Mouse (Mus musculus) ovary, adult 10 weeks (tissue): ENCODE measurements around the gene Prkaa1. TPM values are rescaled to one million over a fixed set of nuclear protein-coding genes. Genes with fewer than 3 reads are reported as not detected.

ENCODE experiments used
- polyA plus RNA-seq: library from polyadenylated mRNA; stranded (reverse); fragments of 350-450 nt; fragmentation: Illumina TruSeq; extraction: RNeasy Lipid Tissue Mini Kit (QIAGEN cat#74804); gene quantifications from one replicate; pipeline ENCODE4 v1.2.3, GENCODE M21; 2014

The Prkaa1 gene
- polyA plus RNA-seq, result 101 TPM

GRCm38 (mm10) chr15:5143361-5144020 lies at the start of gene Prkaa1:
TSS of gene Prkaa1 (plus strand) at chr15:5143861.

GRCm38 (mm10) chr15:5107686-5108654 lies 35.7 kb upstream of the Prkaa1 start, which contains the start of gene Card6:
TSS of gene Card6 (minus strand) at chr15:5108539.

DNA sequence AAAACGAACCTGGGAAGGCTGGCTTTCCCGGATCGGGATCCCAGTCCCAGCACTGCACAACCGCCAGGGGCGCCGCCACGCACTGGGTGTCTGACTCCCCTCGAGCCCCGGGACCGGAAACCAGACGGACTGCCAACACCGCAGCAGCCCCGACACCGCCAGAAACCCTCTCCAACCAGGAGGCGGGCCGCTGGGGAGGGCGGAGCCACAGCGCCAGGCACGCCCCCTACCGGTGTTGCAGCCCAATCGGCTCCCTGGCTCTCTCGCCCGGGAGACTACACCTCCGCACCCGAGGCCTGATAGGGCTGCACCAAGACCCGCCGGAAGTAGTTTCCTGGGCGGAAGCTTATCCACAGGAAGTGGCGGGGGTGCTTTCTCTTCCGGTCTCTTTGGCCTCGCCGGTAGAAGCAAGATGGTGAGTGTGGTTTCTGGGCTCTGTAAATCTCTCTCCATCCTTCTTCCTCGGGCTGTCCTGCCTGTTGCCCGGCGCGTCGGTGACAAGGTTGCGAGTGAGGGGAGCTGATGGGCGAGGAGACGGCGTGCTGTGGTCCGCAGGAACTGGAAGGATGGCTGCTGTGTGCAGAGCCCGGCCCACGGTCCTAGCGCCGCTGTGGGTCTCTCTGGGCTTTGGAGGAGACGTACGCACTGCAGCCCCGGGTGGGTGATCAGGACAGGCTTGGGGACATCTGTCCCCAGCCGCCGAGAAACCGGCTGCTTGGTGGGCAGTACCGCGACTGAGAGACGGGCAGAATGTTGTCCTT lies 27.2 kb upstream of the Prkaa1 start, which contains the start of gene Rpl37:
Gene Rpl37, plus strand, starts transcription at position 376 of the 761 bp plus-strand sequence.

GRCm38 (mm10) chr15:5185366-5186292 lies 42.0 kb downstream of the Prkaa1 start, which contains the start of gene Ttc33:
TSS of gene Ttc33 (plus strand) at chr15:5185525.

Other genes starting within 250 kb of the Prkaa1 start
- not detected for gene Mroh2b, start 245.1 kb upstream of the Prkaa1 start, polyA plus RNA-seq
- gene C7, start 80.1 kb upstream of the Prkaa1 start, polyA plus RNA-seq, result 30.3 TPM
- 16.1 TPM for gene Card6, start 35.3 kb upstream of the Prkaa1 start, polyA plus RNA-seq
- 24.2 TPM for gene Rpl37, start 27.2 kb upstream of the Prkaa1 start, polyA plus RNA-seq
- 60.6 TPM for gene Ttc33, start 41.7 kb downstream of the Prkaa1 start, polyA plus RNA-seq
- gene Ptger4, start 100.3 kb downstream of the Prkaa1 start, polyA plus RNA-seq, result 9.9 TPM